Mouse (Mus musculus) kidney, embryonic 14.5 days (tissue): ENCODE data around the gene Cog8. TPM values are rescaled to one million over a fixed set of nuclear protein-coding genes. Genes with fewer than 3 reads are reported as not detected.
A peak's percentile ranks its signal among the peaks of the same experiment; 100 is the strongest.

ENCODE experiments used
- ATAC-seq: fragments of 200-750 bp; cut with Nextera tagmentation; 2 replicates; pipeline ENCODE4 v1.8.0; 2017; ENCODE audit warnings: moderate number of reproducible peaks, mild to moderate bottlenecking, moderate TSS enrichment, moderate library complexity; ENCODE audit not compliant: low FRiP score, low TSS enrichment
- H3K27ac ChIP-seq: fragments of 300-500 bp; sonication (generic); 2 replicates; pipeline ENCODE4 v1.5.1; 2014; ENCODE audit warnings: low read depth, mild to moderate bottlenecking, low read length, moderate library complexity, mixed read lengths
- H3K27me3 ChIP-seq: fragments of 300-500 bp; sonication (generic); 2 replicates; pipeline ENCODE4 v1.6.1; 2014; ENCODE audit warnings: mild to moderate bottlenecking, low read length; ENCODE audit not compliant: control insufficient read depth, insufficient read depth
- H3K36me3 ChIP-seq: fragments of 300-500 bp; sonication (generic); 2 replicates; pipeline ENCODE4 v1.6.1; 2014; ENCODE audit warnings: low read length, mixed read lengths; ENCODE audit not compliant: control insufficient read depth, insufficient read depth
- H3K4me1 ChIP-seq: fragments of 300-500 bp; sonication (generic); 2 replicates; pipeline ENCODE4 v1.6.1; 2014; ENCODE audit warnings: low read length, mixed read lengths; ENCODE audit not compliant: control insufficient read depth, insufficient read depth
- H3K4me2 ChIP-seq: fragments of 300-500 bp; sonication (generic); replicated peaks from 2 replicates; pipeline ENCODE4 v1.6.1; 2014; ENCODE audit warnings: low read depth, mild to moderate bottlenecking, low read length
- H3K4me3 ChIP-seq: fragments of 300-500 bp; sonication (generic); 2 replicates; pipeline ENCODE4 v1.5.1; 2014; ENCODE audit warnings: mild to moderate bottlenecking, low read length
- H3K9ac ChIP-seq: fragments of 300-500 bp; sonication (generic); 2 replicates; pipeline ENCODE4 v1.6.1; 2014; ENCODE audit warnings: low read depth, mild to moderate bottlenecking, low read length, moderate library complexity
- H3K9me3 ChIP-seq: fragments of 300-500 bp; sonication (generic); 2 replicates; pipeline ENCODE4 v1.6.1; 2016; ENCODE audit warnings: low read length; ENCODE audit not compliant: control insufficient read depth
- WGBS: fragments of 180-500 bp; shearing (Covaris S2); extraction: QIAGEN DNeasy Blood & Tissue Kit; methylation state at CpG from one replicate; pipeline ENCODE4 v1.1.7; 2014; 5-methylcytosine and 5-hydroxymethylcytosine counted together
- polyA plus RNA-seq: library from polyadenylated mRNA; unstranded; fragments of >200 nt; fragmentation: Nextera tagmentation; extraction: Ambion mirVana; gene quantifications from 2 replicates; pipeline ENCODE4 v1.2.1, GENCODE M21; 2014

Cog8 gene
- polyA plus RNA-seq = 32.4 and 38.8 TPM in 2 replicates

GRCm38 (mm10) chr8:107056076-107056972 lies at the start of gene Cog8, which contains the start of gene Nip7:
Cog8 (minus strand) TSS chr8:107056689.
Nip7 (plus strand) TSS chr8:107056877.
- Histone ChIP-seq H3K4me3 (peak within 1 kb of the TSS; percentile 99), H3K9ac (peak within 1 kb of the TSS; percentile 91), H3K4me2 (peak within 1 kb of the TSS; percentile 91), H3K27me3 (no peaks in the 10 kb centered on the region), H3K36me3 (peaks cover 51% of the 10 kb centered on the region), H3K4me1 (peaks cover 6% of the 10 kb centered on the region; the same call in 1 of the 2 replicates), H3K9me3 (no peaks in the 10 kb centered on the region), H3K27ac (peak within 1 kb of the TSS; percentile 63; the same call in 1 of the 2 replicates)
- peak; percentile 91 for ATAC-seq
- under 1% methylated on average over 88 of the region's 88 CpGs for WGBS

- Histone ChIP-seq H3K27me3 (no peaks in the 10 kb centered on the region), H3K4me1 (no peaks in the 10 kb centered on the region), H3K4me2 (no peak overlapping the region), H3K4me3 (no peak overlapping the region), H3K9ac (no peak overlapping the region), H3K27ac (no peak overlapping the region), H3K9me3 (no peaks in the 10 kb centered on the region), H3K36me3 (no peaks in the 10 kb centered on the region)
- WGBS = 14% methylated on average over 4 of the region's 4 CpGs
- 0 out of 2 replicates have a peak, but pooled peaks have one; percentile 41 for ATAC-seq
These were observed 48.1 kb upstream of the Cog8 start for GRCm38 (mm10) chr8:107104547-107104946.

DNA sequence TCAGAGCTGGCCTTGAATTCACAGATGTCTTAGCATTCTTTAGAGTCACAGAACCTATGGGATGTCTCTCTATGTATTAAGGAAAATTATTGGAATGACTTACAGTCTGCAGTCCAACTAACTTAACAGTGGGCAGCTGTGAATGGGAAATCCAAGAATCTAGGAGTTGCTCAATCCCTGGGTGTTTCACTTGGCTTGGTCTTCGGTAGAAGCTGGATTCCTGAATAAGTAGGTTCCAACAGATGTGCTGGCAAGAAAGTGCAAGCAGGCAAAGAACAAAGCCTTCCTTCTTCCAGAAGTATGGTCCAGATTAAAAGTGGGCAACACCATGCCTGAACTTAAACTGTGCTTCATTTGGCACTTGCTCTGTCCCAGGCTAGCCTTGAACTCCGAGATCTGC lies 44.1 kb upstream of the Cog8 start:
- no peaks in the 10 kb centered on the region for H3K9me3 ChIP-seq
- no peaks in the 10 kb centered on the region for H3K36me3 ChIP-seq
- no peak overlapping the region for H3K4me3 ChIP-seq
- H3K4me2 ChIP-seq = no peak overlapping the region
- WGBS = 91% methylated on average over 2 of the region's 2 CpGs
- no peak for ATAC-seq
- no peaks in the 10 kb centered on the region for H3K27me3 ChIP-seq
- H3K4me1 ChIP-seq = no peaks in the 10 kb centered on the region; the same call in 1 of the 2 replicates
- no peak overlapping the region for H3K9ac ChIP-seq
- no peak overlapping the region for H3K27ac ChIP-seq

DNA sequence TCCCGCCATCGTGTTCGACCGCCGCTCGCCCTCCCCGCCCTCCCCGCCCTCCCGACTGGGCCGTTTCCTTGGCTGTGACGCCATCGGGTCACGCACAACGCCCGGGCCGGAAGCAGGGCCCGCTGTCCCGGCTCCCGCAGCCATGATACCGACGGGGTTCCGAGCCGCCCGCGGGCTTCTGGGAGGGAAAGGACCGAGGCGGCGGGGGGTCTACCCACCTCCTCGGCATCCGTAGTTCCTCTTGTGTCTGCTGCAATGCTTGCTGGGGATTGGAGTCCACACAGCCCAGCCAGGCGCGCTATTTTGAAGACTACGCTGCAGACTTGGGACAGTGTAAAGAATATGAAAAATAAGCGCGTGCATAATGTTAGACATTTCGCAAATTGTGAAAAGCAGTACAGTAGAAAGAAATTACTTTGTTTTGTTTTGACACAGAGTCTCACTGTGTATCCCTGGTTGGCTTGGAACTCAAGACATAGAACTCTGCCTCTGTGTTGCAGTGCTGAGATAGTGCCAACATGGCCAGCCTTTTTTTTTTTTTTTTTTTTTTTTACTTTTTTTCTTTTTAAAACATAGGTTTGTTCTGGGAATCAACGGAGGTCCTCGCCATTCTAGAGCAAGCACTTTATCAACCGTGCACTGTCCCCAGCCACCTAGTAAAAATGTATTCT lies 40.0 kb upstream of the Cog8 start, which contains the start of gene Terf2:
Gene Terf2, minus strand, starts transcription at position 182 of the 671 bp plus-strand sequence.
- H3K4me1 ChIP-seq = peaks cover 14% of the 10 kb centered on the region
- no peaks in the 10 kb centered on the region for H3K27me3 ChIP-seq
- WGBS = 4% methylated on average over 36 of the region's 39 CpGs
- no peaks in the 10 kb centered on the region for H3K9me3 ChIP-seq
- H3K27ac ChIP-seq = peak within 1 kb of the TSS; percentile 77
- peak within 1 kb of the TSS; percentile 72 for H3K4me2 ChIP-seq
- H3K9ac ChIP-seq = peak within 1 kb of the TSS; percentile 87
- peaks cover 27% of the 10 kb centered on the region for H3K36me3 ChIP-seq
- ATAC-seq = peak; percentile 96
- H3K4me3 ChIP-seq = peak within 1 kb of the TSS; percentile 71

- Histone ChIP-seq H3K9me3 (no peaks in the 10 kb centered on the region), H3K27ac (peak overlapping the region; percentile 77), H3K9ac (peak overlapping the region; percentile 87), H3K4me3 (peak overlapping the region; percentile 71), H3K4me1 (peaks cover 14% of the 10 kb centered on the region), H3K27me3 (no peaks in the 10 kb centered on the region), H3K36me3 (peaks cover 31% of the 10 kb centered on the region), H3K4me2 (peak overlapping the region; percentile 72)
- under 1% methylated on average over 46 of the region's 53 CpGs for WGBS
- peak; percentile 74; the same call in 1 of the 2 replicates for ATAC-seq
These were observed 39.4 kb upstream of the Cog8 start for GRCm38 (mm10) chr8:107095717-107096365.

GRCm38 (mm10) chr8:107090531-107090930 lies 34.0 kb upstream of the Cog8 start:
- no peaks in the 10 kb centered on the region for H3K9me3 ChIP-seq
- H3K4me3 ChIP-seq = no peak overlapping the region
- no peaks in the 10 kb centered on the region for H3K27me3 ChIP-seq
- 92% methylated on average over 7 of the region's 7 CpGs for WGBS
- peaks cover 65% of the 10 kb centered on the region for H3K36me3 ChIP-seq
- H3K4me2 ChIP-seq = no peak overlapping the region
- H3K27ac ChIP-seq = no peak overlapping the region
- no peak overlapping the region for H3K9ac ChIP-seq
- no peak for ATAC-seq
- H3K4me1 ChIP-seq = peaks cover 14% of the 10 kb centered on the region

- Histone ChIP-seq H3K27ac (no peak overlapping the region), H3K27me3 (no peaks in the 10 kb centered on the region), H3K9me3 (no peaks in the 10 kb centered on the region), H3K36me3 (peaks cover 66% of the 10 kb centered on the region), H3K4me2 (no peak overlapping the region), H3K9ac (no peak overlapping the region), H3K4me3 (no peak overlapping the region), H3K4me1 (no peaks in the 10 kb centered on the region)
- no peak for ATAC-seq
- WGBS = 93% methylated on average over 5 of the region's 5 CpGs
These were observed 32.1 kb upstream of the Cog8 start for GRCm38 (mm10) chr8:107088526-107089063.

- peaks cover 72% of the 10 kb centered on the region for H3K36me3 ChIP-seq
- no peak overlapping the region for H3K27ac ChIP-seq
- H3K27me3 ChIP-seq = no peaks in the 10 kb centered on the region
- WGBS = 95% methylated on average over 5 of the region's 5 CpGs
- H3K4me3 ChIP-seq = no peak overlapping the region
- H3K9ac ChIP-seq = no peak overlapping the region
- H3K4me1 ChIP-seq = no peaks in the 10 kb centered on the region
- ATAC-seq = no peak
- H3K9me3 ChIP-seq = no peaks in the 10 kb centered on the region
- H3K4me2 ChIP-seq = no peak overlapping the region
These were observed 29.5 kb upstream of the Cog8 start for GRCm38 (mm10) chr8:107086018-107086417.
